Mouse (Mus musculus) spleen, postnatal 10 days (tissue): Measurements from ENCODE around the gene Ruvbl2.
A peak's percentile ranks its signal among the peaks of the same experiment; 100 is the strongest.

Experiments
- DNase-seq, 2 experiments: peaks; one replicate each; pipeline ENCODE4 v3.0.0; 2021 to 2022; ENCODE audit warnings: low spot score in 2 of 2

The Ruvbl2 gene

DNA sequence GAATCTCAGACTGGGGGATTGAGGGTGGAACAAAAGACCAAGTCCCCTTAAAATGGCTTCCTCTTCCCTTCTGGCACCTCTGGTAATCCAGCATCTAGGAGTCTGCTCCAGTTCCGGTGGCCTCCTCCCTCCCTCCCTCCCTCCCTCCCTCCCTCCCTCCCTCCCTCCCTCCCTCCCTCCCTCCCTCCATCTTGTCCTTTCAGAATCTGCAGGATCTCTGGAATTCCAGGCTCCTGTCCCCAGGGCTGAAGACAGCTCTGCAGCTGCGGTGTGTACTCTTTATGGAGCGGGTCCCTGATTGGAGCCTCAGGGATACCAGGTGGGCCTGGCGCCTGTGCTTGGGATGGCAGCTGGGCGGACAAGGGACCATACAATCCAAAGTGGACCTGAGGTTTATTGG, 23.4 kb upstream of the Ruvbl2 start:
- DNase-seq = no peak

DNA sequence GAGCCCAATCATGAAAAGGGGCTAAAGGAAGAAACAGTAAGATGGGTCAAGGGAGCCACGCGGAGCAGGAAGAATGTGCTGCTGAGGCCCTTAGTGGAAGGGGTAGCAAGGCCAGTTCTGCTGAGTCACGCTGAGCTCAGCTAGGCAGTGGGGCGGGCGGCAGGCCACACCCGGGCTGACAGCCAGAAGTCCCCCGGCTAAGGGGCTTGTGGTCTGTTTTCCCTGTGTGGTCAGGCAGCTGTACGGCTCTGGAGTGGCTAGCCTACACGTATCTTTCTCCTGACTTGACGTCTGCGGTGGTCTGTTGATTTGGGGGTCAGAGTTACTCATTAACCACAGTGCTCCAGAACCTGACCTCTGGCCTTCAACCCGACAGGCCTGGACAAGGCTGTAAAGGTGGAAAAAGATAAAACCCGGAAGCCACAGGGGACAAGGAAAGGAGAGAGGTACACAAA, 23.0 kb upstream of the Ruvbl2 start:
- DNase-seq = peak; percentile 82 to 90

DNA sequence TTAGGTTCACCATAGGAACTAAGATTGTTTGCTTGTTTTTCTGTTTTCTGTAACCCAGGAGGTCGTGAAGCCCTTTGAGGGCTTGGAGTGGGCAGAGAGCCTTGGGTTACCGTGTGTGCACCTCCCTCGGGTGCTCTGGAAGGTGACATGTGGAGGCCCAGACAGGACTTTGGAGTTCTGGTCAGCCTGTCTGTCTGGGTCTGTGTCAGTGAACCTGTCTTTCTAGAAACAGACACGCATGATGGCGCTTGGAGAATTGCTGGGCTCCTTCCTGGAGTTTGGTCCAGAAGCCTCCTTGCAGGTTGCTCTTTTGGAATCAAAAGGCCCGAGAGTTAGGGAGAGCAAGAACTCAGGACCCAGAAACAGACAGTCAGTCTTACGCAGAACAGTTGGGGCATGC, 22.5 kb upstream of the Ruvbl2 start:
- peak; percentile 49 to 55 for DNase-seq

DNA sequence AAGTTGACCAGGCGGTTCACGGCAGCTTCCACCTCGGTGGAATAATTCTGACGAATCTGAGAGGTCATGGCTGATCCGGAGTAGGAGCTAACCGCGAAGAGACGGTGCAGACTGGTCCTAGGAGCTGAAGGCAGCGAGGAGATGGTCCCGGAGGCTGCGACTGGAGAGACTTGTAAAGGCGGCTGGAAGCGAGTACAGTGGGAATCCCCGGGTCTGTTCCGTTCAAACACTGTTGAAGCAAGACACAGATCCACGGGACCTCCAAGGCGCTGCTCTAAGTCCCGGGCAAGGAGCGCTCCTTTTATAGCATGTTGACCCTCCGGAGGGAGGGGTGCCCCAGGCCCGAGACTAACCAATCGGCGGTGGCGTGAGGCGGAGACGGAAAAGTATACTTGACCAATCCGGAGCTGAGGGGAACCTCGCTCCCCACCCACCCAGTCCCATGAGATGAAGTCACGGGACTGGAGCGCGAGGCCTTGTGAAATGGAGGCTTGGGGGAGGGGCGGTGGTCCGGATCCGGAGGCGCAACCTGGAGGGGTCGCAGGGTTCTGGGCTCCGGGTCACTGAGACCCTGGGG, 21.8 kb upstream of the Ruvbl2 start, which contains the start of gene Ftl1:
Gene Ftl1, minus strand, starts transcription at position 321 of the 577 bp plus-strand sequence.
- peak; percentile 89 to 95 for DNase-seq

DNA sequence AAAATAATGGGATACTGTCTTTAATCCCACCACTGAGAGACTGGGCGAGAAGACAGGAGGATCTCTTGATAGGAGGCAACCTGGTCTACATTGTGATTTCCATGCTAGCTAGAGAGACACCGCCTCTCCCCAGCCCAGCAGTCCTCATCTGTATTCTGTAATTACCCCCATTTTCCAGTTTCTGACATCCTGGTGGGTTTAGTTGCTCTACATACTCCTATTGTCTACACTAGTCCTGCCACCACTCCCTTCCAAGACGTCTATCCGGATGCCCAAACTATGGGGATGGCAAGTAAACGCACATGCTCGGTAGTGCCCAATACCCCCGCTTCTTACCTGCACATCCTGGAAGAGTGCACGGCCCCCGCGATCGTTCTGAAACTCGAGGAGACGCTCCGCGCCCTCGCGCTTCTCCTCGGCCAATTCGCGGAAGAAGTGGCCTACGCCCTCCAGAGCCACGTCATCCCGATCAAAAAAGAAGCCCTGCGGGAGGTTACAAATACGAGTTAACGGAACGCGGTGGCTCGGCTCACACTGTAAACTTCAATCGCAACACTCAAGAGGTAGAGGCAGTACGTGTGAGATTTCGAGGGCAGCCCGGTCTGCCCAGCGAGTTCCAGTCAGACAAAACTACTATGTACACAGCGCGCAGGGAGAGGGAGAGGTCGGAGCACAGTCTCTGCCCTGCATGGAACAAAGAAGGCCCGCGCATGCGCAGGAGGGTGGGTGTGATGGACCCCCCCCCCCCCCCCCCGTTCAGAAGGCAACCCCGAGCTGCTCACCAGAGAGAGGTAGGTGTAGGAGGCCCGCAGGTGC, 21.1 kb upstream of the Ruvbl2 start:
- DNase-seq = peak; percentile 78 to 90

DNA sequence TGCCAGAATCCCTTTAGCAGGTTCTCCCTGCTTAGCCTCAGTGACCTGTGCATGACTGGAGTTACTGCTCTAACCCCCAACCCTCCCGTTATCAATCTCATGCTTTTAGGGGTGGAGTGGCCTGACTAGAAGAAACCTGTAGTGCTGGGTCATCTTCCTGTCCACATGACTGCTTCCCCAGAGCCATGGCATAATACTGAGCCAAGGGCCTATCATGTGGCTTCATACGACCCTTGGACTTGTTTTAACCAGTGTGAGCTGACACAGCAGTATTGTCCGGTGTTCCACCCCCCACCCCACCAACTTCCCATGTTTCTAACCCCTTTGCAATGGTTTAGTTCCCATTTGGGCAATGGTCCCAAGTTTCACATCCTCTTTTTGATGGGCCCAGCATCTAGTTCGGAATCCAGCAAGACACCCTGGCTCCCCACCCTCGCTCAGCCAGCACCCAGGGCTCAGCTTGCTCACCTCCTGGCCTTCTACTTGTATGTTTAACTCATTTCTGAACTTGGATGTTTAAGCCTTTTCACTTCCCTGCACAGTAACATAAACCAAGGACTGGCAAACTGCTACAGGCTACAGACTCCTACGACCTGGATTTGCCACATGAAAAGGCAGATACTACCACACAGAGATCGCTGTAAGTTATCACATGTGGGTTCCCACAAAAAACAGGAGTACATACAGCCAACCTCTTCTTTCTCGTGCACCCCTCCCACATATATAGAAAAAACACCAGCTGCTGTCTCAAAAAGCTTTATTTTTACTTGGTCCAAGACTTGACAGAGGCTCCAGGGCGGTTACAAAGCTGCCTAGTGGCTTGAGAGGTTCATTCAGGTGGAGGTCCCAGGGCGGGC, 19.5 kb upstream of the Ruvbl2 start:
- no peak for DNase-seq

DNA sequence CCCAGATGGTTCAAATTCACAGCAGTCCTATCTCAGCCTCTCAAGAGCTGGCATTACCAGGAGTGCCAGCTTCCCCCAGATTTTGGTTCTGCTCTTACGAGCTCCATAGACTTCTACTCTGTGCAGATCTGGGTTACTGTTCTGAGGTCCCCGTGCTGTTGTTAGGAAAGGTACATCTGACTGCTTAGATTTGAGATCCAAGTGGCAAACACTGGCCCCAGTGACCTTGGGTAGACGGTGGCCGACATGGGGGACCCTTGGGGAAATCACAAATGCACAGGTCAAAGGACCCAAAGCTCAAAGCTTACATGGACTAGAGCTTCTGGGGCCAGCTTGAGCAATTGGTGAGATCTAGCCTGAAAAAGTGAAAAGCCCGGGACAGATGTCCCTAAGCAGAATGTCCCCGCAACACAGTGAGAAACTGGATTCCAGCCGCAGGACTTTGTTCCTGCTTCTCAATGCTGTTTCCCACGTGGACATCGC, 18.9 kb upstream of the Ruvbl2 start:
- no peak for DNase-seq

DNA sequence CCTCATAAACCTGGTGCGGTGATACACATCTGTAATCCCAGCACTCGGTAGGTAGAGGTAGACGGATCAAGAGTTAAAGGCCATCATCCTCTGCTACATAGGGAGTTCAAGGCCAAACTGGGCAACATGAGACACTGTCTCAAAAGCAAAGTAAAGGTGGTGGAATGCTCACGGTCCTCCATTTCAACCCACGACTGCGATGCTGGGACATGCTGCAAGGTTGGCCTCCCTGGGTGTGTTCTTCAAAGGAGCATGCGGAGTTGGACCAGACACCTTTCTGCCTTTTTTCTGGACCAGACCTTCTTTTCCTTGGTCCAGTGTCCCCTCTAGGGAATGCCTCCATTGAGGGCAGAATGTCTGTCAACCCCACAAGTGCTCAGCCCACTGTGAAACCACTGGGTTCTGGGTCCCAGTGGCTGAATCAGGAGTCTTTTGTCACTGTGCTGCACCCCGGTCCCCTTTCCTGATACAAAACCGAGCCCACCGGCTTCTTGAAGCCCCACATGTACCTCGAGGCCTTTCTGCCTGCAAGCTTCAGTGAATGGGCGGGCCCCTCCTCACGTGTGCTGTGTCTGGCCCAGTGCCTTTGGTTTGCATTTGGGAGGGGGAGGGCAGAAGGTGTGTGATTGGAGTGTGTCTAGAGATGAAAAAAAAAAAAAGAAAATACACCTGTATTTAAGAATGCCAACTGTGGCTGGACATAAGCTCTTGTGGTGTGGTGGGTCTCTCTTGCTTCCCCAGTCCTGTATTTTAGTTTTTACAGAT, 18.2 kb upstream of the Ruvbl2 start:
- DNase-seq = no peak

DNA sequence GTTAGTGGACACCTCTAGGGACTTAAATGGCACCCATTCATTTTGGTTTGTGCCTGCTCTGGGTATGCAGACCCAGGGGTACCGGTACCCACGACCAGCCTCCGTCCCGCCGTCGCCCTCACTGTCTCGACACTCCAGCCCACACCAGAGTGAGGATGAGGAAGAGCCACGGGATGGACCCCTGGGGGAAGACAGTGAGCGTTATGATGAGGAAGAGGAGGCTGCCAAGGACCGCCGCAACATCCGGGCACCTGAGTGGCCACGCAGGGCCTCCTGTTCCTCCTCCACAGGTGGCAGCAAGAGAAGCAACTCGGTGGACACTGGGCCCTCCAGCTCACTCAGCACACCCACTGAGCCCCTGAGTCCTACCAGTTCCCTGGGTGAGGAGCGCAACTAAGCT, 17.1 kb upstream of the Ruvbl2 start:
- no peak for DNase-seq

DNA sequence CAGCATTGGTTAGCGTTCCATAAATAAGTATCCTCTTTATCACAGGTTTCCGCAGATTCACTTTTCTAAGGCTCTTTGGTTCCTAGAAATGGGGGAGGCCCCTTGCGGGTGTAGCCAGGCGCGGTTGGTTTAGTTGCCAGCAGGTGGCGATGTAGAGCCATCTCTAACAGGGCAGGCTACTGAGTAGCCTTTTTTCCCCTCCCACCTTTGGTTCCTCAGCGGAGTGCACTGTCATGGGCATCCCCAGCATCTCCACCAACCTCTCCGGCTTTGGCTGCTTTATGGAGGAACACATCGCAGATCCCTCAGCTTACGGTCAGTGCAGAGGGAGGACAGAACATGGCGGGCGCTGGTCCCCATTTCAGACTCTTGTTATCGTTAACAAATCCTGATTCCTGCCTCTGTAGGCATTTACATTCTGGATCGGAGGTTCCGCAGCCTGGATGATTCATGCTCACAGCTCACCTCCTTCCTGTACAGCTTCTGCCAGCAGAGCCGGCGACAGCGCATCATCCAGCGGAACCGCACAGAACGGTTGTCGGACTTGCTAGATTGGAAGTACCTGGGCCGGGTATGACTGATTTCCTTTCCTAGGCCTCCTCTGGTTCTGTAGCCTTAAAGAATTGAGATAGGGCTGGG, 13.6 kb upstream of the Ruvbl2 start:
- peak; percentile 83 to 91 for DNase-seq

DNA sequence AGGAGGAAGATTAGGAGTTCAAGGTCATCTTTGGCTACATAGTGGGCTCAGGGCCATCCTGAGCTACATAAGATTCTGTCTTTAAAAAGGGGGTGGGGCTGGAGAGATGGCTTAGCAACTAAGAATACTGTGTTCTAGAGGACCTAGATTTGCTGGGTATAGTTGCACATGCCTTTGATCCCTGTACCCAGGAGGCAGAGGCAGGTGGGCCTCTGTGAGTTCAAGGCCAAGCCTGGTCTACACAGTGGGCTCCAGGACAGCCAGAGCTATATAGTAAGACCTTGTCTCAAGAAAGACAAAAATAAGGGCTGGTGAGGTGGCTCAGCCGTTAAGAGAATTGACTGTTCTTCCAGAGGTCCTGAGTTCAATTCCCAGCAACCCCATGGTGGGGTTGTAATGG, 12.1 kb upstream of the Ruvbl2 start:
- no peak for DNase-seq

DNA sequence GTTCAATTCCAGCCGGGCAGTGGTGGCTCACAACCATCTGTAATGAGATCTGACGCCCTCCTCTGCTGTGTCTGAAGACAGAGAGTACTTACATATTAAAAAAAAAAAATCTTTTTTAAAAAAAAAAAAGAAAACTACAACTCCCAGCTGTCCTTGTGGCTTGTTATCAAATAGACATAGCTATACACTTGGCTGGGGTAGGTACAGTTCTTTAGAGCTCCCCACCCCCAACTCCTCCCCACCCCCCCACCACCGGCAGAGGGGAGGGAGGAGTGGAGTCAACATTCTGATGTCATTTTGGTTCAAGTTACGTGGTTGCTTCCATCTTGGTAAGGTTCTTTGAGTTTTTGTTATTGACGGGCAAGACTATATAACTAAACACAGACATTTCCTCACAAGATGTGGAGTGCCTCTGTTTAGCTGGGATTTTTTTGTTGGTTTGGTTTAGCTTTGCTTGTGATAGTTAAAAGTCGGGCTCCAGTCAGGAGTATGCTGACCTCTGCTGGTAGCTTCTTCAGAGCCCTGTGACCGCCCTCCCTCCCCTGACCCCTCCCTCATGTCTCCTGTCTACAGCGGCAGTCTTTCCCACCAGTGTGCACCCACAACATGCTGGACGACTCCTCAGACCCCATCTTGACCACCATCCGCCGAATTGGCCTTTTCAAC, 9.6 kb upstream of the Ruvbl2 start:
- no peak for DNase-seq

DNA sequence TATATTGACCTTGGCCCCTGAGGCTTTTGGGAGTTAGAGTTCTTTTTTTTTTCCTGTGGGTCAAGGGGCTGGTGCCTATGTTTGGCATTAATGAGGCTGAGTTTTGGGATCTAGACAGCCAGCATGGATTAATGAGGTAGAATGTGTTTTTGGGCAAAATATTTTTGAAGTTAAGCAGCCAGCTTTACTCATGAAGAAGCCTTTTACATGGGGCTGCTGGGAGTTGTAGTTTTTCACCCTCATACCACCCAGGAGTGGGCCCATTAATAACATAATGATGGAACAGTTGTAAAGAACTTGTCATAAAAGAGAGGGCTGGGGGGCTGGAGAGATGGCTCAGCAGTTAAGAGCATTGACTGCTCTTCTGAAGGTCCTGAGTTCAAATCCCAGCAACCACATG, 8.7 kb upstream of the Ruvbl2 start:
- no peak for DNase-seq

DNA sequence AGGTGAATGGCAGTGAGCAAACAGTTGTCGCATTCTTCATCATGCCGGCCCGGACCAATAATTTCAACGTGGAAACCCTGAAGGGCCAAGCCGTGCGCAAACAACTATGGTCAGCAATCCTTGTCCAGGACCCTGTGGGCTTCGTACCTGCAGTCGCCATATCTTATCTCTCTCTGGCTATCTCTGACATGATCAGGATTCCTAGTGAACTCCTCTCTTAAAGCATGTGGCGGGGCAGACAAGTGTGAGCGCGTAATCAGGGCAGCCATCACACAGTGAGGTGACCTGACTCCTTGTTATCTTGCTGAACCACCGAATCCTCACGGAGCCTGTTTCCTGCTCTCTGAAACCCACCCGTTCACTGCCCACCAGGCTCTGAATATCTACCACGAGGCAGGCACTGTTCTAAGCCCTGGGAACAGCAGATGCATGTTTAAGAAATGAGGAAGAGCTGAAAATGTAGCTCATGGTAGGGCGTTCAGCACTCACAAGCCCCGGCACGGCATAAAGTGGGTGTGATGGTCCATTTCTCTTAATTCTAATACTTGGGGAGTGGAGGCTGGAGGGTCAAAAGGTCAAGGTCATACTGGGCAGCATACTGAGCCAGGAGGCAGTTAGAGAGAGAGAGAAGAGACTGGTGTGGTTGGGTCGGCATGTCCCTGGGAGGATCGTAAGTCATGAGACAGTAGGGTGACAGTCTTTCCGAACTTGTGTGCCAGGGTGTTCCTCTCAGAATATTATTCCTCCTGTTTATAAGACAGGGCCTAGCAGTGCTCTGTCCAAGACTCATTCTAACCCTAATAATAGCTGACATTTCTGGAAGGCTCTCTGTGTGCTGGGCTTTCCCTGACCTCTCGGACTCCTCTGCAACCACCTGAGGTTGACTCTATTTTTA, 5.9 kb upstream of the Ruvbl2 start:
- DNase-seq = no peak

DNA sequence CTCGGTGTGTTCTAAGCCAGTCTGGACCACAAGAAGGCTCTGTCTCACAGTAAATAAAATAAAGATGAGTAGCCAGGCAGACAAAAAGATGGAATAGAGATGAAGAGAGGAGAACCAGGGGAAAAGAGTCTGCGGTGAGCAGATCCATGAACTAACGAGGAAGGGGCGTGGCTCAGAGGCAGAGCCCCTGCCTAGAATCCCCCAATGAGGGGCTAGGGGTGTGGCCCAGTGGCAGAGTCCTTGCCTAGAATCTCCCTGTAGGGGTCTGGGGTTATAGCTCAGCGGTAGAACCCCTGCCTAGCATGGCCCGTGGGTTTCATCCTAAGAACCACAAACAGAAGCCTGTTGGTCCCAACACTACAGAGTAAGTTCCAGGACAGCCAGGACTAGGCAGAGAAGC, 850 bp downstream of the Ruvbl2 start:
- DNase-seq = no peak

DNA sequence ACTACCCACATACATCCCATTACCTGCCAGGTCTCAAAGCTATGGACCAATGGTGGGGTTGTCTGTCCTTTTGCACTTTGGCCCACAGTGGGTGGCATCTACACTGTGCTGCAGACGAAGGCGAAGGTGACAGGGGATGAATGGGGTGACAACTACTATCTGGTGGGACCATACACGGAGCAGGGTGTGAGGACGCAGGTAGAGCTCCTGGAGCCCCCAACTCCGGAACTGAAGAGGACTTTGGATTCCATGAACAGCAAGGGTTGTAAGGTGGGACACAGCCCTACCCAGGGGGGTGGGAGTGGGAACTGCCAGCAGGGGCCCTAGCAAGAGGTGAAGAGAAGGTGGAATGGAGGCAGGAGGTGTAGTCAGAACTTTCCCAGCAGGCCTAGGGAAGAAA, 1.5 kb downstream of the Ruvbl2 start:
- no peak for DNase-seq

DNA sequence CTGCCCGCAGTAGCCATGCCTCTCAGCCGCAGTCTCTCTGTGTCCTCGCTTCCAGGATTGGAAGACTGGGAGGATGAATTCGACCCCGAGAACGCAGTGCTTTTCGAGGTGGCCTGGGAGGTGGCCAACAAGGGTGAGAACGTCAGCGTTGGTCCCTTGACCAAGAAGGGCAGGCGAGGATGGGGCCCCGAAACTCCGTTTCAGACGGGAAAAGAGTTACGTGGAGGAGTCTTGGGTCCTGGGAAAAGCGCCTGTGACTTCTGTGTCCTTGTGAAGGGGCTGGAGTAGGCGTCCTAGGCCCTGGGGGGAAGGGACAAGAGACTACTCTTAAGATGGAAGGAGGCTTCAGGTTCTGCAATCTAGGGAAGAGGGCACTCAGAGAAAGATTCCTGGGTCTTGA, 2.9 kb downstream of the Ruvbl2 start:
- DNase-seq = no peak

DNA sequence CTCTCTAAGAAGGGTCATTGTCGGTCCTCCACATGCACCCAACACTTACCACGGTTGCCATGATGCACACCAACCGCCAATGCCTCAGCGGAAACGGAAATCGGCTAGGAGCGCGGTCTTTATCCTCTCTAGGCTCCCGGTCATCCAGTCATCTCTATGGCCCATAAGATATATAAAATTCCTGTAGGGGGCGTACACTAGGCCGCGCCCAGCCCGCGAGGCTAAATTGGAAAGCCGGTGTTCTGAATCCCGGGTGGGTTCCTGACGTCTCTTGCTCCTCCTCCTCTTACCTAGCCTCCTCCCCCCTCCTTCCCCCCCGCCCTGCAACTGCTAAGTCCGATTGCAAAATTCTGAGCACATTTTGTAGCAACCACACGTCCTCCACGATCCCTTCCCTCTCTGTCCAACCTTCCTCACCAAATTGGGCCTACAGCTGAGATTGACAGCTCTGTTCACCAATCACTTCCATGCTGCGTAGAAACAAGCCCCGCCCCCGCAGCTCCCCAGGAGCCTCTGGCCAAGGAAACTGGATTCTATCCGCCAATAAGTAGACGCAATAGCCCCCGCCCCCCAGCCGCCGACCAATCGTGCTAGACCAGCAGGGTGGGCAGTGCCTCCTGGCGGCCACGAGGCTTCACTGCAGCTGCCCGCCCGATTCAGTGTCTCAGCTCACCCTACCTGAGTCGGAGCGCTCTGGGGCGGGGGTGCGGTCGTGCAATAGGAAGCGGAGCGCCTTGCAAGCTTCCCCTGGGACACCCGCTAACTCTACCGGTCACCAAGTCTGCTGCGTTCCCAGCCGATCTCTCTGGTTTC, 3.5 kb downstream of the Ruvbl2 start, which contains the start of gene Gys1:
Gene Gys1, plus strand, starts transcription at position 642 of the 813 bp plus-strand sequence.
- DNase-seq = peak; percentile 99 to 100

DNA sequence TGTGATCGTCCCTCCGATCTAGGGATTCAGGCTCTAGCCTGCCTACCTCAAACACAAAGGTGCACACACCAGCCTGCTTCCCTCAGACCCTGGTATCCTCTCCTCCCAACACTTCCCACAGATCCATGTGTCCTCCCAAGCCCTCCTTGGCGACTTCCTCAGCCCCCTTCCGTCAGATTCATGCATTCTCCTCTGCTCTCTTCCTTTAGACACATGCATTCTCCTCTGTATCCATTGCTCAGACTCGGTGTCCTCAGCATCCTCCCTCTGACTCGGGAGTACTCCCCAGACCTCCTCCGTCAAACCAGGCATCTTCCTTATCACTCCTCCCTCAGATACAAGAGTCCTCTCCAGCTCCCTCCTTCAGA, 4.1 kb downstream of the Ruvbl2 start:
- no peak for DNase-seq
